Mouse (Mus musculus): Measurements from ENCODE around the gene Filip1l. TPM values are rescaled to one million over a fixed set of nuclear protein-coding genes. Genes with fewer than 3 reads are reported as not detected.

Gene Filip1l
- 3.7 and 6.7 TPM in 2 replicates for total RNA-seq (2014; fragmentation: Nextera tagmentation)
- 3.0 and 4.4 TPM in 2 replicates for total RNA-seq (2017)

DNA sequence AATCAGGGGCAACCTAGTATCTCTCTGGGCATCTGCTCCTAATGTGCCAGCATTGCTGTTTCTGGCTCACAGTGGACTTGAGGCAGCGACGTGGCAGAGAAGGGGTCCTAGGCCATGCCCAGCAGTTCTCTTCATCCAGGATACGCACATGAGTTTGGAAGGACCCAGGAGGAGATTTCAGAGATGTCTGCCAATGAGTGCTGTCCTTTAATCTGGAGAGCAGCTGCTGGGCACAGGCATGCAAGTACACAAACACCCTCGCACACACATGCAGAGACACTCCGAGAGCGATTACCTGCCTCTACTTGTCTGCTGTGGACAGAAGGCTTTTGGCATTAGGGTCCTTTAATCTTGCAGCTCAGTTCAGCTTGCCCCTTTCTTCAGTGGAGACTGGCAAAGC lies at the start of gene Filip1l:
Gene Filip1l (plus strand): TSS at position 343 of the 400 bp plus-strand sequence.
- ATAC-seq (replicated peaks; ENCODE audit: poor library complexity, severe bottlenecking): no peak

DNA sequence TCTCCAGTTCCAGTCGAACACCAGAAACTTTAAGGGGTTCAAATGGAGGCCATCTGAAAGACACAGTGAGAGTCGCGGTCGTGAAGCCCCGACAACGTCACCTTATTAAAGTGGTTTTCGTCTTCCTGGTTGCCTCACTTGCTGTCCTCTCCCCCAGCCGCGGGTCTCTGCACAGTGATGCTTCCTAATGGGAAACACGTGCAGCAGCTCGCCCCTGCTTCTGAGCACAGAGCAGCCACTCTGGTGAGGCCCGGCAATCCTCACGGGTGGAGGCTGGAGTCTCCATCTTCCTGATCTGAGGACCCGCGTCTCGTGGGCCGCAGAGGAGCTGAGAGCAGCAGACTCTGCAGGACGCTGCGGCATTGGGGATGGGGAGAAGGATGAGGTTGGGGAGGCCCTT lies 49.2 kb upstream of the Filip1l start:
- ATAC-seq (replicated peaks; ENCODE audit: poor library complexity, severe bottlenecking): no peak

DNA sequence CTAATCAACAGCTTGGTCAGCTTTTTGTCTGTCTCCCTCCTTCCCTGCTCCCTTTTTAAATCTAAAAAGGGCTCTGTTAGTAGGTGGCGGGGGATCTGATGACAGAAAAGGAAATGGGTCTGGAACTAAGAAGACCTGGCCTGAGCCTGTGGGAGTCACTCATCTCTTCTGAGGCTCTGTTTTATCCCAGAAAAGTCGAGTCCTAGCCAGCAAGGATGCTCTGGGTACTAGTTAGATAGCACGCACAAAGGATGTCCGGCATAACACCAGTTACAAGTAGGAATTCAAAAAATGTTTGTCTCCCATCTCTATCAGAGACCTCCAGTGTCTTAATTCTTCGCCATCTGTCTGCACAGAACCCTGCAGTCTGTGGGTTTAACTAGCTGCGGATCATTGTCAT lies 47.4 kb upstream of the Filip1l start:
- ATAC-seq (replicated peaks; ENCODE audit: poor library complexity, severe bottlenecking): no peak

DNA sequence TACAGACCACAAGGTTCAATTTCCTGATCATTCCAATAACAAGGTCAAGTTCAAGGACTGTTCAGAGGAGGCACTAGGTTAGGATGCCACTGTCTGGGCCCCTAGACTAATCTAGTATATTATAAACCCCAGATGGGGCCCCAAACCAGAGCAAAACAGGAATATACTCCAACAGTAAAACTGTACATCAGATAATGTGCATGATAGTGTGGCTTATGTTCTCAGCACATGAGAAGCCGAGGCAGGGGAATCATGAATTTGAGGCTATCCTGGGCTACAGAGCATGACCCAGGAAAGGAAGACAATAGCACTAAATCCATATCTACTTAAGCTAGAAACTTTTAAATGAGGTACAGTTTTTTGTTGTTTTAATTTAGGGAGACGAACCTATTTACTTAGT lies 40.8 kb upstream of the Filip1l start:
- ATAC-seq (replicated peaks; ENCODE audit: poor library complexity, severe bottlenecking): no peak

DNA sequence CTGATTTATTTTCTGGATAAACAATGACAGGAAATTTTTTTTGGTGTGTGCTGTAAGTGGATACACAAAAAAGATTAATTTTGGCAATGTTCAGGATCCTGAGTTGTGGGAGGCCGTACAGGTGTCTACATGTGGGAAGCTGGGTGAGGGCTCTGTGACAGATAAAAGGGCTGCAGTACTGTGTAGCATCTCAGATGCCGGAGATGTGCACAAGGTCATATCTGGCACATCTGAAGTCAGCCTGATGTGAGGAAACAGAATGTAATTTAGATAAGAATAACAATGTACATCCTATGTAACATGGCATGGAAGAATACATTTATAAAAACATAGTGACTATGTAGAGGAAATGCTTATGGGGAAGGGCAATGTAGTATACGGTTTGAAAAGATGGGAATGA lies 39.4 kb upstream of the Filip1l start:
- ATAC-seq (replicated peaks; ENCODE audit: poor library complexity, severe bottlenecking): no peak

DNA sequence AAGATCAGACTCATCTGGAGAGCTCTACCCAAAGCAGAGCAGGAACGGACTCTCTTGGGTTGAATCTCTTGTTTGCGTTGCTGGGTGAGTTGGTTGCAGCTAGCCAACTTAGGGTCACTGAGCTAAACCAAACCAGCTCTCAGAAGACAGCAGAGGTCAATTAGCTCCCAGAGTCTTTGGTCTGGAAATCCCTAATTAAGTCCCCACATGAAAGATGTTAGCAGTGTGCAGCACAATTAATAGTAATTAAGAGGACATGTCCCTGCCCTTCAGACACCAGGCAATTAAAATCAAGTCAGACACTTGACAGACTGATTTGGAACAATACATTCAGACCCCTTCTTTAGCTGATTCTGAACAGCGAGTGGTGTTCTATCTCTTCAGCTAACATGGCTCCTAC lies 38.7 kb upstream of the Filip1l start:
- no peak for ATAC-seq (replicated peaks; ENCODE audit: poor library complexity, severe bottlenecking)

DNA sequence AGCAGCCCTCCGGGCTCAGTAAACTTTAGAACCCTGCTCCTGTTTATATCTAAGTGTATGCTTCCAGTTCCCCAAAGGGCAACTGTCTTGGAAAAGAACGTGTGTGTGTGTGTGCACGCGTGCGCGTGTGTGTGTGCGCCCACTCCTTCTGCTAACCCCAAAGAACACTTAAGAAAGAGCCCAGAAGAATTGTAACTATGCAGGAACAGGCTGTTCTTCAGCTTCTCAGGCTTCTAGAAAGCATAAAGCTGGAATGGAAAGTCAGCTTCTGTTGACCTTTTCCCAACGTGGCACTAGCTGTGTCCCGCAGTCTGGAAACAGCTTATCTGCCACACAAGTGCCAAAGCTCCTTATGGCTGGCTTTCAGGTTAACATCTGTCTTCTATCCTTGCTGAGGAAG lies 37.9 kb upstream of the Filip1l start:
- no peak for ATAC-seq (replicated peaks; ENCODE audit: poor library complexity, severe bottlenecking)

DNA sequence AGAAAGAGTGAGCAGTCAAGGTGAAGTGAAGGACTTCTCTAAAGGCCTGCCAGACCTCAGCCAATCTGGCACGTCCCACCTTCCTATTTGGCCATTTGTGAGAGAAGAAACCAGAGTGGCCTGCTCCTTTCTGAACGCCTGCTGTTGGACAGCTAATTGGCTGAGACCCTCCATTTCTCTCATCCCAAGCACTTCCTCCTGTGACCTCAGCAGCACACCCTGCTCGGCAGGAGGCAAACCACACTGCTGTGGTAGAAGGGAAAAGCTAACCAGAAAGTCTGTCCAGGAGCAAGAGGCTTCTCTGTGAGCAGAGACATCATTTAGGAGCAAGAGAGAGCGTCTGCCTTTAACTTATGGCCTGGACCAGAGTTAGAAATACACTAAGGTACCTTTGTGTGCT lies 35.8 kb upstream of the Filip1l start:
- ATAC-seq (replicated peaks; ENCODE audit: poor library complexity, severe bottlenecking): peak; percentile 92

DNA sequence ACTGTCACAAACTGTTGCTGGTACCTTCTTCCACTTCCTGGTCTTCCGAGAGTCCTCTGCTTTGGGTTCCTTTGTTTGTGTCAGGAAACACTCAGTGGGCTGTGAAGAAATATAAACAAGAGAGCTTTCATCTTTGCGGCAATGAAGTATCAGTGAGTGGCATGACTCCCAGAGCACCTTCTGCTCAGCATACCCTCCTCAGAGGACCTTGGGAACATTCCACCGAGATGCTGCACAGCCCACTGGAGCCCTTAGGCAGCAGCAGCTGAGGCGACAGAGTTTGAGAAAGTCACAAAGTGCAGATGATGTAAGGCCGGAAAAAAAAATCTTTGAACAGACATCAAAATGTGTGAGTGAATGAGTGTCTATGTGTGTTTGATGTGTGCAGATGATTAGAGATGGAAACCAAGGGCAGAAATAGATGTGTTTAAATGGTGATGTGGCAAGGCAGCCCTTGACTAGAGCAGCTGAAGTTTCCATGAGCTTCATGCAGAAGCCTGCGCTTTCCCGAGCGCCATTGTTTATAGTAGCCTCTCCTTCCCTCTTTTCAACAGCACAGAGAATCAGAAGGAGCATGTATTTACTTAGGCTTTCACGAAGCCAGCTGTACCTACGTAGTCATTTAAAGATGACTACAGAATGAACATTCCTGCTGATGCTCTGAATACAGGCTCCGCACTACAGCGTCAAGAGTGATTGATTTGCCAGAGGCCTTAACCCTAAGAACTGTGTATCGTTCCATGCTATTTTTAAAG lies 34.8 kb upstream of the Filip1l start:
- no peak for ATAC-seq (replicated peaks; ENCODE audit: poor library complexity, severe bottlenecking)

DNA sequence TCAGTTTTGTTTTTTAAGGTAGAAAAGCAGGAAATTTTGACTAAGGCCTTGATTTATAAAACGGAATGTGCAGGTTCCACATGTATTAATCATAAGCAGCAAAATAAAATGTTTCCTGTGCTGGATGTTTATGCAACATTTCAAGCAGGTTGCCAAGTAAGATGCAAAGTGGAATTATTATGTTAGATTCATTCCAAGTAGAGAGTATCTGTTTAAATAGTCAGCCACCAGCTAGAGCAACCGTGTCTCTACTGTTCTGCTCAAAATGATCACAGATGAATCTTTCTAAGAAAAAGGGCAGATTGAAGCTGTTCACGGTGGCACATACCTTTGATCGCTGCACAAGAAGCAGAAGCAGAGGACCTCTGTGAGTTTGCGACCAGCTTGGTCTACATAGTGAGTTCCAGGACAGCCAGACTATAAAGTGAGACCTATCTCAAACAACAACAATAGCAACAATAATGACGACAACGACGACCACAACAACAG lies 34.2 kb upstream of the Filip1l start:
- no peak for ATAC-seq (replicated peaks; ENCODE audit: poor library complexity, severe bottlenecking)

DNA sequence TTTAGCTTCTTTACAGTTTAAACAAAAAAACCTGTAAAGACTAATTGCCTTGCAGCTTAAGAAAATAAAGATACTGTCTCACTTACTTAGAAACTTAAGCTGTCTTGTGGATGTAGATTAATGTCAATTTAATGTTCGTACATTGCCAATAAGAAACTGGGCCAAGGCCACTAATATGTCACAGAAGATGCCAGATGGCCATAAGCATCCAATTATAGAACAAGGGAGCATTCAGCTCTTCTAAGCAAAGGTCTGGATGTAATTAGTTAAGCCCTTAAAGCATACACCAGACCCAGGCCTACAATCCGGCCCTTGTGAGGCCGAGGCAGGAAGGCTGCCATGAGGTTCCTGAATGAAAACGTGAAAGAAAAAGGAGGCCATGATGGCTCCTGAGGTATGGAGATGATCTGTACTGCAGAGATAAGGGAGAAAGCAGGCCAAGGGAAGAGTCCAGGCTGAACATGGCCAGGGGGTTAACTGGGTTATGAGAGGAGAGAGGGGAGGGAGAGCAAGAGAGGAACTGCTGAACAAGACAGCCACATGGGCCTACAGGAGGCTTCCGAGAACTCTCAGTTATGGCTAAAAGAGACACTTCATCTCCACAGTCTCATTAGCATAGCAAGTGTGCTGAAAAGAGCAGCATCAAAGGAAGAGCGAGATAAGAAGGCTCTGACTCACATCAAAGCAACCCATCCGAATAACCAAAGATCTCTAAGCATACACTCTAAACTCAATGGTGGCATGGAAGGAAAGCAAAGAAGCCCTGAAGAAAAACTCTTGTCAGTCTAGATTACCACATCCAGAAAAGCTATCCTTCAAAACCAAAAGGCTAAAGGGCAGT lies 33.4 kb upstream of the Filip1l start:
- ATAC-seq (replicated peaks; ENCODE audit: poor library complexity, severe bottlenecking): no peak

DNA sequence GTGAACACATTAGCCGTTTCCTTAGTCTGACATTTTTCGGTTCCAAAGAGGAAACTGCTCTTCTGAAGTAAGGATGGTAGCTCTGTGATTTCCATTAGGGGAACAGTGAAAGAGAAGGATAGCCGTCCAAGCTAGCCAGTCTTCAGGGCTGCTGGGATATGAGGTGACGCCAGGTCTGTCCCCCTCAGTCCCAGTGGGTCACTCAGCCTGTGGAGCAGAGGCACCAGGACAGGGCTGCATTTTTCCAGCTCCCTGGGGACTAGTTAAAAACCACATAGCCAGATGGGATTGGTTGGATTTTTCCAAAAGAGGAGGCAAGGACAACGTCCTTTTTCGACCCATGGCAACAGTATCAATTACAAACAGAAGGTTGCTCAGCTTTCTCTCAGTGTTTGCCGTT lies 25.9 kb upstream of the Filip1l start:
- ATAC-seq (replicated peaks; ENCODE audit: poor library complexity, severe bottlenecking): no peak

DNA sequence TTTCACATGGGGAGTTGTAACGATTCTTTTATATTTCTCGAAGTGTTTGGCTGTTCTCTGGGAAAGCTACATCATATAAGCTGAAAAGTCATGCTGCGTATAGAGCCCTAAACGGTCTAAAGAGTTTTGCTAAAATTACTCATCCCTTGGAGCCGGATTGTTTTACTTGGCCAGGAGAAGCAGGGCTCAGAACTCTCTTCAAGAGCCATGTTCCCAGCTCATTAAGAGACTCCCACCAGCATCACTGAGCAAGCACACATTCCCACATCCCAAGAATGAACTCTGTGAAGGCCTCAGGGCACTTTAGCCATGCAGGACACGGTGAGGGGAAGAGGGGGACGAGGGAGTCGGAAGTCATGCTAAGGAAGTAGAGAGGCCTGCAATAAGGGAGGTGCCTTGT lies 23.9 kb upstream of the Filip1l start:
- ATAC-seq (replicated peaks; ENCODE audit: poor library complexity, severe bottlenecking): no peak

DNA sequence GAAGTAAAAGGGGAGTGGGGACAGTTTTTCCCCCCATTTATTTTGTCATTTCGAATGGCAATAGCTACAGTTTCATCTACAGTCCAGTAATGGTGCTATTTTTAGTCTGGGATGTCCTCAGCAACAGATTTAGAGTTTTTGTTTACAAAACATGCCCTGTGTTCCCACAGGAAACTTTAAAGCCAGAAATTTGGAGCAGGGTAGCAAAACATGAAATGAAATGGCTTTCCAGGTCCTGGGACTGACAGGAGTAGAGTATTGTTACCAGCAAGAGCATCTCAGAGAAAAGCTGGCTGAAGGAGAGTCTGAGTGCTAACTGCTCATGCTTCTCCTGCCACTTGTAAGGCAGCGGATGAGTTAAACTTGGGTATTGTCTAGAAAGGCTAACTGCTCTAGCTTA lies 22.8 kb upstream of the Filip1l start:
- no peak for ATAC-seq (replicated peaks; ENCODE audit: poor library complexity, severe bottlenecking)

DNA sequence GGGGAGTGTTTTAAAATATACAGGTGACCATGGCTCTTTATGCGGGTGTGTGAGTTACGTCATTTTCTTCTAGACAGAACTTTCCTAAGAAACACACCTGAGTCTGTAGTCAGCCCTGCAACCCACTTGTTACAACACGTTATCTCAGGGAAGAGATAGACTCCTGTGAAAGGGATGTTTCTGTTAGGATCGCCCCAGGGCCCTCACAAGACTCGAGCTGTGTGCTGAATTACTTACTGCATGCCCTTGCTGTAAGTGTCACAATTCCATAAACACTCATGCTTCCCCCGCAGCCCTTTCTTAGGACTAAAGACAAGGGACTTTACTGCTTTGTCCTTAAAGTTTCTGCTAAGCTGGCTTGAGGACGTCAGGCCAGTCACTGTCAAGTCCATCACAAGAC lies 20.6 kb upstream of the Filip1l start:
- no peak for ATAC-seq (replicated peaks; ENCODE audit: poor library complexity, severe bottlenecking)

DNA sequence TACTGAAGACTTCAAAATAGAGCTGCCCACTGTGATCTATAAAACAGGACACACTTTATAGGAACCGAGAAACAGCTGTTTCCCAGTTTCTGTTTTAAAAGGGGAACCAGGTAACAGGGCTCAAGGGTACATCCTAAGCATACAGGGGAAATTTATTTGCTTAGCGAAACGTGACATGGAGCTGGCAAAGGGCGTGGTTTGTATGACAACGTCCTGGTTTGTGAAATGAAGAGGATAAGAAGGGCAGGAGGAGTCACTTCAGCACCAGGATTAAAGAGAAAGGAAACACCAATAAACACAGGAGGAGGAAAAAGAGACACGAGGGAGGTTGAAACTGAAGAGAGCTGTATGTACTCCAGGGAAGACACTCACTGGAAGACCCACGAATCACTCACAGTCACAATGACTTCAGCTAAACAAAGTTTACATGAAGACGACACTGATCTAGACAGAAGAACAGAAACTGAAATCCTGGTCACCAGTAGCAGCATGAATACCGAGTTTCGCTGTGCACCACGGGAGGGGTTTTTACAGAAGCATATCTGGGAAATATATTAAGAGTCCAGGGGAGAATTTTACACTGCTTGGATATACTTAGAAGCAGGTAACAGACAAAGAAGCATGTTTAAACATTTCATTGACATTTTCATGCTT lies 16.0 kb upstream of the Filip1l start:
- ATAC-seq (replicated peaks; ENCODE audit: poor library complexity, severe bottlenecking): peak; percentile 93

DNA sequence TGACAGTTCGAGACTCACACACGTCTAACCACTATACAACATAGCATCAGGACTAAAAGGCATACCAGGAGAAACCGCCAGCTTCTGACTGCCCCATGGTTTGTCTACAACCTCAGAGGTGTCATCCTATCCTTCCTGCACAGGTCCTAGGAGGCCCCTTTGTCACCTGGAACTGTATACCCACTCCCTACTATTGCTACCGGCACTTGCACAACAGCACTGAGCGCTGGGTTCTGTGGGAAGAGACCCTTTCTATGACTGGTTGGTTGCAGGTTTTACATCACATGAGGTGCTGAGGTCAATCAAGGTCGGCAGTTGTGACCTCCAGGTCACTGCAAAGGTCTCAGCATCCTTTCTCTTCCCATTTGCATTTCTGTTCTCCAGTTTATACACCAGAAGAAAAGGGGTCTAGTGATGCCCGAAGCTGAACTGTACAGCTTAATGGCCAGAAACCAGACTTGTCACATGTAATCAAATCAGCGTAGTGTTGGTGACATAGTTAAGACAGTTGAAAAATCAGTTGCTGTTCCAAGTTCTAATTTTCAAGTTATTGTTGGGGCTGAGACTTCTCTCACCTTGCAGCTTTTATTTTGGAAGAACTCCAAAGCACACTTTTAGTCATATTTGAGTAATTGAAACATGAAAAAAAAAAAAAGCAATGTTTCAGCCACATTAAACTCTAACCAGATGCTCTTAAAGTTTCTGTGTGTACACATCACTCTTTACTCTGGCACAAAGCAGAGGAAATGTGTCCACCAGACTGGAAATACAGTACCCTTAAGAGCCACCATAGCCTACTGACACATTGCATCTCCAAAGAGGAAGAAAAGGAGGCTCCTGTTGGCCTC lies 12.9 kb upstream of the Filip1l start:
- ATAC-seq (replicated peaks; ENCODE audit: poor library complexity, severe bottlenecking): no peak

DNA sequence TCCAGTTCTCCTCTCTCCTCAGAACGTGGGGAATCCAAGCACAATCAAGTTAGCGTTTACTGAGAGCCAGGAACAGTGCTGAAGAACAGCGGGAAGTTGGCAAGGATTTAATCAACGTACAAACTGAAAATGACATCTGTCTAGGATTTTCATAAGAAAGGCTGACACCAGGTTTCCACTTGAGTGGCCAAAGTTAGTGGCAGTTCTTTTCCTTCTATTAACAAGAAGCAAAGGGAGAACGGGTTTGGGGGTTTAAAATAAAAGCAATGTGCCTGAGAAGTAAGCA lies 12.3 kb upstream of the Filip1l start:
- no peak for ATAC-seq (replicated peaks; ENCODE audit: poor library complexity, severe bottlenecking)

DNA sequence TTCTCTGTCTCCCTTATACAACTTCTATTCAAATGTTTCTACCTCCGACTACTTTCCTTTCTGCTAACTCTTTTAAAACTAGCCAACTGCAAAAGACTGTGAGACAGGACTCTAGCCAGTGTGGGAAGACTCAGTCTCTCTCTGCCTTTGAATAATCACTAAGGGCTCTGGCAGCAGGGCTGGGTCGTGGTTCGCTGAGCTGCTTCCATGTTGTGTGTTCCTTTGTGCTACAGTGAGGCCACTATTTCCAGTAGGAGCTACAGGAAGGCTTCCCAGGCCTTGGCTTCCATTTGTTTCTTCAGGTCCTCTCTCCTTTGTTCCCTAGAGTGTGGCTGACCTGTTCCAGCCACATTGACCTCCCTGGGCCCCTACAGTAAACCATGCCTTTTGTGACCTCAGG lies 6.6 kb upstream of the Filip1l start:
- ATAC-seq (replicated peaks; ENCODE audit: poor library complexity, severe bottlenecking): no peak

DNA sequence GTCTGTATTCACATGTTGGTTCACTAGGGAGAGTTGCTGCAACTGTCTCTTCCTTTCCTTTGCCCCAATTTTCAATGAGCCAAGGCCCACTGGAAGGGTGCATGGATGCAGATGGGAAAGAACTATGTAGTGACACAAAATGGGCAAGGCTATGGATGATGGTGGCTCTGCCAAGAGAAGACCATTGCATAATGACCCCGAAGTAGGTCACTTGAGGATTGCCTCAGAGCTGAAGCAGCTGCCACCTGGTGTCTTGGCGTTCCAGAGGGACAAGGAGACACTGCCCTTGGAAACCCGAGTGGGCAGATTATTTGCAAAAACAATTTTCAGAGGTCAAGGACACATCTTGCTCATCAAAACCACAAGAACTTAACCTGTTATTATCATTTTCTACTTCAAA lies 3.9 kb upstream of the Filip1l start:
- ATAC-seq (replicated peaks; ENCODE audit: poor library complexity, severe bottlenecking): no peak

Data from granulocyte monocyte progenitor cell, adult 5-6 weeks (primary cell).